Mouse (Mus musculus) C2C12 (cell line): ENCODE results near the gene Vps26c. TPM values are rescaled to one million over a fixed set of nuclear protein-coding genes. Genes with fewer than 3 reads are reported as not detected.

Source experiments
- H3K27me3 ChIP-seq: one replicate; pipeline ENCODE4 v1.6.1; 2011; ENCODE audit not compliant: control insufficient read depth, insufficient read depth, insufficient read length
- H3K36me3 ChIP-seq: one replicate; pipeline ENCODE4 v1.6.1; 2011; ENCODE audit not compliant: control insufficient read depth, insufficient read depth
- H3K4me3 ChIP-seq: one replicate; pipeline ENCODE4 v1.5.1; 2011; ENCODE audit warnings: mild to moderate bottlenecking, control low read depth; ENCODE audit not compliant: poor library complexity, insufficient read depth, severe bottlenecking
- H3K79me2 ChIP-seq: one replicate; pipeline ENCODE4 v1.6.1; 2011; ENCODE audit not compliant: control insufficient read depth, insufficient read depth
- H3K79me3 ChIP-seq: one replicate; pipeline ENCODE4 v1.6.1; 2011; ENCODE audit warnings: low read depth, control low read depth
- H3ac ChIP-seq: one replicate; pipeline ENCODE3; 2011; ENCODE audit warnings: low read depth; ENCODE audit not compliant: control insufficient read depth, insufficient read length
- CEBPB ChIP-seq: IDR thresholded peaks from one replicate; pipeline ENCODE4 v1.6.1; 2011; ENCODE audit warnings: low read depth, mild to moderate bottlenecking, control low read depth, moderate library complexity
- CTCF ChIP-seq: IDR thresholded peaks from one replicate; pipeline ENCODE4 v1.5.1; 2011; ENCODE audit not compliant: control insufficient read depth, insufficient read depth, insufficient read length
- FOSL1 ChIP-seq: IDR thresholded peaks from one replicate; pipeline ENCODE4 v1.8.0; 2011; ENCODE audit warnings: mild to moderate bottlenecking, low read length; ENCODE audit not compliant: poor library complexity, insufficient read depth, severe bottlenecking
- MAX ChIP-seq: IDR thresholded peaks from one replicate; pipeline ENCODE4 v1.6.1; 2011; ENCODE audit warnings: mild to moderate bottlenecking, control low read depth
- MYOD1 ChIP-seq: IDR thresholded peaks from one replicate; pipeline ENCODE4 v1.6.1; 2011; ENCODE audit warnings: low read depth; ENCODE audit not compliant: control insufficient read depth, insufficient read length
- MYOG ChIP-seq: IDR thresholded peaks from one replicate; pipeline ENCODE4 v1.6.1; 2011; ENCODE audit not compliant: control insufficient read depth, insufficient read length; ENCODE audit errors: extremely low read depth
- USF1 ChIP-seq: IDR thresholded peaks from one replicate; pipeline ENCODE4 v1.6.1; 2011; ENCODE audit warnings: low read depth, mild to moderate bottlenecking, control low read depth, moderate library complexity
- polyA plus RNA-seq: library from polyadenylated mRNA; unstranded; fragments of >200 nt; fragmentation: generic; extraction: Trizol; gene quantifications from one replicate; pipeline ENCODE4 v1.2.1, GENCODE M21; 2012; ENCODE audit warnings: missing spikeins

Gene Vps26c
- polyA plus RNA-seq, 1 experiment, result 50.3 TPM

DNA sequence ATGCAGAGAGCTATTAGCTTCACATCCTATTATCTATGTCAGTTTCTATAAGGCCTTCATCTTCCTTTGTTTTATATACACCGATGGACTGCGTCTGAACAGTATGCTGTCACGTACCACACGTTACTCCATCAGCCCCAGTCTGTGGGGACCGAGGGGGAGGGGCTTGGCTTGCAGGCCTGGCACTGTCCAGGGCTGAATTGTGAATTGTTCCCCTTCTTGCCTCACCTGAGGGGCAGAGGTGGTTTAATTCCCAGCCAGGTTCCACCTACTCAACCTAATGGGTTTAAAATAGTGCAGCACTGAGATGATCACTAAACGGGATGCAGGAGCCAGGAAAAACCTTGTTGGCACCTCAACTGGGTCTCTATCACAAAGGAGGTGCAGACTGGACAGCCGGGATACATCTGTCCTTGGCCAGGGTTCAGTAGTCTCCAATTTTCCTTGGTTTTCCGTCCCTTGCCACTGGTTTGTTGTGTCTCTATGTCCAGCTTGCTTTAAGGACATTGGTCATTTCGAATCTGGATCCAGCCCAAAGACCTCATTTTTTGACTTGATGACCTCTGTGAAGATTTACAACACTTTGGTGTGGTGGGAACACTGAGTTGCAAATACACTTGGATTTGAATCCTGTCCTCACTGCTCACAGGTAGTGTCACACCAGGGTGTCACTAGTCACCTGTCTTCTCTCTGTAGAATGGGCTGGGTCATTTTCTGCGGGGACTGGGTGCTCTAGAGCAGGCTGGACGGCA is 40.4 kb upstream of the Vps26c start:
- no peak overlapping the region for H3ac ChIP-seq
- no peak overlapping the region for H3K4me3 ChIP-seq
- H3K36me3 ChIP-seq, result no peaks in the 10 kb centered on the region
- peaks cover 23% of the 10 kb centered on the region for H3K79me2 ChIP-seq
- H3K79me3 ChIP-seq, result peaks cover 14% of the 10 kb centered on the region
- no peaks in the 10 kb centered on the region for H3K27me3 ChIP-seq
- no peak for TF ChIP-seq MYOG
- TF ChIP-seq USF1, result no peak
- TF ChIP-seq CTCF, result no peak
- no peak for TF ChIP-seq MYOD1
- no peak for TF ChIP-seq MAX
- TF ChIP-seq CEBPB, result no peak
- no peak for TF ChIP-seq FOSL1

- Histone ChIP-seq H3K36me3 (no peaks in the 10 kb centered on the region), H3K4me3 (no peak overlapping the region), H3K79me3 (peaks cover 5% of the 10 kb centered on the region), H3K79me2 (peaks cover 14% of the 10 kb centered on the region), H3K27me3 (no peaks in the 10 kb centered on the region), H3ac (no peak overlapping the region)
- TF ChIP-seq CEBPB, result no peak
- TF ChIP-seq MYOG, result no peak
- TF ChIP-seq MAX, result no peak
- TF ChIP-seq FOSL1, result no peak
- TF ChIP-seq CTCF, result no peak
- TF ChIP-seq MYOD1, result no peak
- TF ChIP-seq USF1, result no peak
These were observed 39.5 kb upstream of the Vps26c start for GRCm38 (mm10) chr16:94566124-94566523.

- Histone ChIP-seq H3ac (no peak overlapping the region), H3K4me3 (no peak overlapping the region), H3K36me3 (no peaks in the 10 kb centered on the region), H3K79me2 (no peaks in the 10 kb centered on the region), H3K79me3 (no peaks in the 10 kb centered on the region), H3K27me3 (no peaks in the 10 kb centered on the region)
- TF ChIP-seq MAX, result no peak
- no peak for TF ChIP-seq MYOD1
- no peak for TF ChIP-seq MYOG
- TF ChIP-seq FOSL1, result no peak
- no peak for TF ChIP-seq CEBPB
These were observed 34.0 kb upstream of the Vps26c start for GRCm38 (mm10) chr16:94560618-94561017.

DNA sequence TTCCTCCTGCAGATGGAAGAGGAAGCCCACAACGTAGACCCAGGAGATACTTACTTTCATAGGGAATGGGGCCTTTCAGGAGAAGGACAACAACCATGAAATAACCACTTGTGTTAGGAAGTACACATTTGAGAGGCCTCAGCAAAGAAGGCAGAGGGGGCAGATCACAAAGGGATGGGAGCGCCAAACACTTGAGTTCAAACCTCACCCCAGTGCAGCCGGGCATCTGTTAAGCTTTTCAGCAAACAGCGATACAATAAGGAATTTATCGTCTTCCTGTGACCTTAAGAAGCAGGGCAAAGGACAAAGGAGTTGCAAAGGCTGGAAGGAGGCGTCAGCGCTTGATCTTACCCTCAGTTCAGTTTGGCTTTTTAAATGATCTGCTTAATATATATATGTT is 33.2 kb upstream of the Vps26c start:
- H3ac ChIP-seq, result no peak overlapping the region
- TF ChIP-seq MYOD1 (no peak), MAX (no peak), FOSL1 (no peak), CEBPB (no peak), CTCF (no peak), USF1 (no peak), MYOG (no peak)
- no peaks in the 10 kb centered on the region for H3K79me2 ChIP-seq
- no peaks in the 10 kb centered on the region for H3K27me3 ChIP-seq
- no peak overlapping the region for H3K4me3 ChIP-seq
- no peaks in the 10 kb centered on the region for H3K79me3 ChIP-seq
- H3K36me3 ChIP-seq, result no peaks in the 10 kb centered on the region

DNA sequence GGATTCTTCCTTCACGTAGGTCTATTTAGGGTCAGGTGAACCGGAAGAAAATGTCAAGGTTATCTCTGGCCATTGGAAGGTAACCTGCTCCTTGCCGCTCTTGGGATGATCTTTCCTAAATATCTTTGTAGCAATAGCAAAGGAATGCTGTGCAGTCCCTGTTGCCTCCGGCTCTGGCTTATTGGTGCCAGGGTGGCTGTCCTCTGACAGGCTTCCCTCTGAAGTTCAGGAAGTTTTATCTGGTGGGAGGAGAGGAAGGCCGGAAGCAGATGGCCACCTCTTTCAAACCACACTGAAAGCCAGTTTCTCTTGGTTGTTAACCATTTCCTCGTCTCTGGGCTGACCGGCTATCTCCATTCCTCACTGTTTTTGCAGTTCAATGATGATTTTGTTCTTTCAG is 32.7 kb upstream of the Vps26c start:
- no peak overlapping the region for H3ac ChIP-seq
- TF ChIP-seq FOSL1, result no peak
- no peak for TF ChIP-seq CEBPB
- no peak for TF ChIP-seq MYOD1
- TF ChIP-seq USF1, result no peak
- no peak for TF ChIP-seq MAX
- no peak for TF ChIP-seq CTCF
- TF ChIP-seq MYOG, result no peak
- H3K4me3 ChIP-seq, result no peak overlapping the region
- H3K79me3 ChIP-seq, result no peaks in the 10 kb centered on the region
- H3K79me2 ChIP-seq, result no peaks in the 10 kb centered on the region
- H3K36me3 ChIP-seq, result no peaks in the 10 kb centered on the region
- H3K27me3 ChIP-seq, result no peaks in the 10 kb centered on the region

DNA sequence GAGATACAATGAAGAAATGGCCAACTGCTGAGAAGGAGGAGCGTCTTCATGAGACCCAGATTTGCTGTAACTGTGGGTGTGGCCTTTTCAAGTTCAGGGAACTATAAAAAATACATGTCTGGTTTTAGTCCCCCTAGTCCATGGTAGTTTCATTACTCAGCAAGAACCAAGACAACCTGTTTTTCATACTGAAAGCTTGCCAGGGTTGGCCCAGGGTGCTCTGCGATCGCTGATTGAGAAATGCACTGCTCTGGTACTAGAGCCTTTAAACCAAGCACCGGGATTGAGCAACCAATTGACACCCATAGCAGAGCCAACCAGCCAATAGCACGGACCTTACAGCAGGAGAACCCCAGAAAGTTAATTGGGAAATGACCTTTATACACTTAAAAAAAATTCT is 29.6 kb upstream of the Vps26c start:
- Histone ChIP-seq H3K36me3 (no peaks in the 10 kb centered on the region), H3K4me3 (no peak overlapping the region), H3K79me2 (no peaks in the 10 kb centered on the region), H3ac (no peak overlapping the region), H3K27me3 (no peaks in the 10 kb centered on the region), H3K79me3 (no peaks in the 10 kb centered on the region)
- TF ChIP-seq FOSL1 (no peak), MYOD1 (no peak), MAX (no peak), CEBPB (no peak), MYOG (no peak)
